Mouse (Mus musculus) kidney, postnatal 25 days (tissue): Measurements from ENCODE around the gene Cep164.
"Not testable (repeated sequence)": the region's sequence is repeated elsewhere in the genome, so short reads cannot be mapped to it uniquely, and the experiment has no call there.

Experiments used
- DNase-seq, 2 experiments: peaks; one replicate each; pipeline ENCODE4 v3.0.0; 2021; ENCODE audit warnings: mixed read lengths in 2 of 2

The Cep164 gene

DNA sequence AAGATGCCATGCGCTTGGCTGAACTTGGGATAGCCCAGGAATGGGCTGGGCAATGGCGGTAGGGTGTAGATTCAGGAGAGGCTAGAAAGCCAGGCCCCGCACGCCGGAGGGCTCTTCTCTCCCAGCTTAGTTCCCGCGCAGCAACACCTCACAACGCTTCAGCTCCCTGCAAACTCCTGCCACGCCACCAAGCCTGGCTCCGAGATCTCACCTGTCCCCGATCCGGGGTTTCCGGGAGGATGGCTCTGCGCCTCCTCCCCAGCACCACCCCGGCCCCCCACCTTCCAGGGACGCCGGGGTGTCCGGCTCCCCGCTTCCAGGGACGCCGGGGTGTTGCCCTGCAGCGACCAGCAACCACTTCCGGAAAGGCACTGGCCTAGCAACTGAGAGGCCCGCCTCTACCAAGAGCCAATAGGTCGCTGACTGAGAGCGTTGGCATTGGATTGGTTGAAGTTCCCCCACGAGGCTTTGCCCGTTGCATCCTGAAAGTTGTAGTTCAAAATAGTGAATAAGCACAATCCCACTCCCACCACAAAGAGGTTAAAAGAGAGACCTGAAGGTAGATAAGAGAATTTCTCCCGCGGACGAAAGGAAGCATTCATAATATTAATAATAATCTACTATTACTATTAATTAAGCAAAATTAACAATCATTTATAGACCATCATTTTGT is at the start of gene Cep164:
Gene Cep164 (minus strand): TSS at position 401 of the 673 bp plus-strand sequence.
- peak; percentile 90 to 96 for DNase-seq

DNA sequence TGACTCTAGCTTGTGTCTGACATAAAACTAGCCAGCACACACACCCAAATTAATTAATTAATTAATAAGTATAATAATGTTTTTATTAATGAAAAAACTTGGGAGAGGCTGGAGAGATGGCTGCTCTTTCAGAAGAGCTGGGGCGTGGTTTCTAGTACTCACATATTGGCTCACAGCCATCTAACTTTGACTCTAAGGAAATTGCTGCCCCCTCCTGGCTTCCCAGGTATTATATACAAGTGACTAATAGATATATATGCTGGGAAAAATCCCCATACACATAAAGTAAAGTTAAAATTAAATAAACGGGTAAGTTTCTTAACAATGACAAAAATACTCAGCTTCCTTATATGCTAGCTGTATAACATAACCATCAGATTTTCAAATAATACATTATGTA is 49.4 kb upstream of the Cep164 start:
- DNase-seq: peak in 1 of 2 experiments; percentile 76

DNA sequence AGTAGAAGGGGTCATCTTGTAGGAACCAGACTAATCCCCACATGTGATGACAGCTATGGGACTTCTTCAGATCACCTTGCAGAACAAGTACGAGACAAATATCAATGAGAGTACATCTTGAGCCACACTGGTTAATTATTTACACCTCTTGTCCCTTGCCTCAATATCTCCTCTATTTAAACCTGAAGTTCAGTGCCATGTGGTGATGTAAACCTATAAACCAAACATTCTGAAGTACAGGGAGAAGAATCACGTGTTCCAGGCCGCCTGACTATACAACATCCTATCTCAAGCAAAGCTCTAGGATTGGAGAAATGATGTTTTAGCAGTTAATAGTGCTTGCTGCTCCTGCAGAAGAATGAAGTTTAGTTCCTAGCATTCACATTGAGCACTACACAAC is 41.8 kb upstream of the Cep164 start:
- no peak for DNase-seq

DNA sequence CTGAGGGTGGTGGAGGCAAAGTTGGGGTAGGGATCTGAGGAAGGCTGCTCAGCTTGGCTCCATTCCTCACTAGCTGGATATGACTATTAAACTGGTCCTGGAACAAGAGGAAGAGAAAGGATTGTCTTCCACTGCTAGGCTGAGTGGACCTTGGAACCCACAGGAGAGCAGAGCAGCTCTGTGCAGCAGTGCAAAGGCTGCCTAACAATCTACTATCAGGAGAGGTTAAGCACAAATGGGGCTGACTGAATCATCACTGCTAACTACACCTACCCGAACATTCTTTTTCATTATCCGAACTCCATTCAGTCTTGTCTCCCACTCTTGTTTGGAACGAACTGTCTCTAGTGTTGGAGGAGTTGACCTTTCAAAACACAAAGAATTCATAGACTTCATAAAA is 40.7 kb upstream of the Cep164 start:
- no peak for DNase-seq

DNA sequence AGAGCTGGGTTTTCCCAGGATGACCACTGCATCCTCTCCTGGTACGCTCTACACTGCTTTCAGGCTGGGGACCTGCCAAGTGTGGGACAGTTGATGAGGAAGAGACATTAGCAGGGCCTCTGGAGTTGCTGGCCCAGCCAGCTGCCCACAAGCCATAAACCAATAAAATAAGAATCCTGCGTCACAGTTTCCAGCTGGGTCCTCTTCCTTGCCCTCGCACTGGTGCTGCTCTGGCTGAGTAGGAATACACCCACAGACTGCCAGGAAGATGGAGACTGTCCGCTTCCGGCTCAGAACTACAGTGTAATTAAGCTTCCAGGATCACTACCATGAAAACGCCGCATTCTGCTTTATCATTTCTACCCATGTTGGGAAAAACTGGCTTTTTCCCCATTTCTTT is 33.3 kb upstream of the Cep164 start:
- DNase-seq: no peak

DNA sequence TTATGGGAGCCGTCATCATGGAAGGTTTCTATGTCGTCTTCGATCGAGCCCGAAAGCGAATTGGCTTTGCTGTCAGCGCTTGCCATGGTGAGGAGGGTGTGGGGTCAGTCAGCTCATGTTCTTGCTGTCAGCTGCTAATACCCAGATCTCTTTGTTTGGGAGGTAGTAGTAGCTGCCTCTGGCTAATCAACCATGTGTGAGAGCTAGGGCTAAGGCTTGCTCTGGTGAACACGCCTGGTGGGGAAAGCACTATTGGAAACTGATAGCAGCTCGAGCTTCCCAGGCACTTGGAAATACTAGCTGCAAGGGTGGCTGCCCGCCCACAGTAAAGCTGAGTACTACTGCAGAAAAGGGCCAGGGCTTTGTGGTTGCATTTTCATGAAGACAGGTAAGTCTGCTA is 30.9 kb upstream of the Cep164 start:
- no peak for DNase-seq

DNA sequence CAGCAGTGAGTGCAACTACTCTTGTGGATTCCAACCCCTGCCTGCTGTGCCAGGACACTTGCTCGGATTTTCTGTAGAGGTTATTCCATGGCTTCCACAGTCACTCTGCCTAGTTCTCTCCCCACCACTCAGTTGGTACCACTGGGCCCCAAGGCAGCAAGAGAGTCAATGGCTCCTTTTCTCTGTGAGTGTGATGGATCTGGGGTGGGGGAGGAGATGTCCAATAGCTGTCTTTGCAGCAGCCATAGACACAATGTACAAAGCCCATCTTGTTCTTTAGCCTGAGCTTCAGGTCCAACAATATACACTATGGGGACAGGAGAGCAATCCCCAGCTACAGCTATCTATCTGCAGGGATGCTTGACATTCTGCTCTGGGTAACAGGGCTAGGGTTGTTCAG is 25.6 kb upstream of the Cep164 start:
- no peak for DNase-seq

DNA sequence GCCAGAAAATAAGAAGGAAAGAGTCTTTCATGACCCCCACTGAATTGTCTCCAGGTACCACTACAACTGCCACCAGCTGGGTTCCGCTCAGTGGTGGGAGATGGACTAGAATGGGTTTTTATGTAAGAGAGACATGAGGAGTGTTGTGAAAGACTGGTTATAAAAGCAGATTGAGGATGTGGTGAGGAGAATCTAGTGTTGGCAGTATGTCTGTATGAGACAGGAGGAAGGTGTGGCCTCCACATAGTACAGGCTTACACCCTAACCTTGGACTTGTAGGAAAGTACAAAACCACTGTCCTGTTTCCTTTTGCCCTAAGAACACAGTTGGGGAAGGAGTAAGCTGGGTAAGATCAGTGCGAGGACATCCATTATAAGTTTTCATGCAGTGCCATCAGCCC is 25.2 kb upstream of the Cep164 start:
- DNase-seq: no peak

DNA sequence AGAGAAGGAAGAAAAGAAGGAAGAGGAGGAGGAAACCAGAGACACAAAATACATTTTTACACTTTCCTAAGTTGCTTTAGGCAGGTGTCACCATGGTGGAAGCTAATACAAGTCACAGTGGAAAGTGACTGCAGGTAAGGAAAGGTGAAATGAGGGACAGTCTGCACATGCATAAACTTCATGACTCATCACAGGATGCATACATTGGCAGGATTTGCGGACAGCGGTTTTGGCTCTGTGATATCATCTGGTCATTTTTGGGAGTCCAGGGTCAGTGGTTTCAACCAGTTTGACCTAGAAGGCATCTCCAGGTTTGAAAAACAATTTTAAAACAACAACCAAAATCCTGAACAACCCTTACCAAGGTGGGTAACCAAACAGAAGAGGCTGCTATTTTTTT is 23.3 kb upstream of the Cep164 start:
- DNase-seq: no peak

DNA sequence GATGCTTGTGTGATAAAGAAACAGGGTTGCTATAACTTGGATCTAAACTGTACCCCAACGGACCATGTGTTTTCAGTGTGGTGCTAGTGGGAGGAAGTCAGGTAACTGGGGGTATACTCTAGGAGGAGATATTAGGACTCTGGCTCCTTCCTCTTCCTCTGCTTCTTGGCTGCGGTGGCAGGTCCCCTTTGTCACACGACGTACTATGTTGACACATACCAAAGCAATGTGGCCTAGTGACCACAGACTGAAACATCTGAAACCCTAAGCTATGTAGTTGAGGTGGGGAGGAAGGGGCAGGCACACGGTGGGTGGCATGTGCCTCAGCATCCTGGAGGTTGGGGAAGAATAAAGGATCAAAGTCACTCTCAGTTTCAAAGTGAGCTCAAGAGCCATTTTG is 22.8 kb upstream of the Cep164 start:
- no peak for DNase-seq

DNA sequence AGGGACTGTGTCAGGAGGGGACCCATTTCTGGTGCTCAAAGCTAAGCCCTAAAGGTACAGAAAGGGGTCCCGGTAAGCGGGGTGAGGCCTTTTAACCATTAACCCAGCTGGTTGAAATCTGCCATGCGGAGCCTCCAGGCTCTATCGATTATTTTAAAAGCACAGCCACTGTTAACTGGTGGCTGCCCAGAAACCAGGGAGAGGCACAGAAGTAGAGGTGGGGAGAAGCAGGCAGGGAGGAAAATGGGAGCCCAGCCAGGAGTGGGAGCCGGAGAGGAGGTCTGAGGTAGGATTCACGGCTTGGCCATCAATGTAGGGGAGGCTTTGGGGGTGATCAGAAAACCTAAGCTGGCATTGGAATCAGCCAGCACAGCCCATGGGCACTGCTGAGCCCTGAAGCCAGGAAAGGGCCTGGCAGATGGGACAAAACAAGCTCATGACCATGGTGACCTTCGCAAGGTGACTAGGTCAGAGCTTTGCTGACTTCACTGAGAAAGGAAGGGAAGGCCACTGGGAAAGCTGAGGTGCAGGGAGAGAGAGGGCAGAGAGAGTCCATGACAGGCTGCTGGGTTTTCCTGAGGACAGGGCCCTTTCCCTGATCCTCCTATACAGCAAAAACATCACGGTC is 22.2 kb upstream of the Cep164 start:
- no peak for DNase-seq

DNA sequence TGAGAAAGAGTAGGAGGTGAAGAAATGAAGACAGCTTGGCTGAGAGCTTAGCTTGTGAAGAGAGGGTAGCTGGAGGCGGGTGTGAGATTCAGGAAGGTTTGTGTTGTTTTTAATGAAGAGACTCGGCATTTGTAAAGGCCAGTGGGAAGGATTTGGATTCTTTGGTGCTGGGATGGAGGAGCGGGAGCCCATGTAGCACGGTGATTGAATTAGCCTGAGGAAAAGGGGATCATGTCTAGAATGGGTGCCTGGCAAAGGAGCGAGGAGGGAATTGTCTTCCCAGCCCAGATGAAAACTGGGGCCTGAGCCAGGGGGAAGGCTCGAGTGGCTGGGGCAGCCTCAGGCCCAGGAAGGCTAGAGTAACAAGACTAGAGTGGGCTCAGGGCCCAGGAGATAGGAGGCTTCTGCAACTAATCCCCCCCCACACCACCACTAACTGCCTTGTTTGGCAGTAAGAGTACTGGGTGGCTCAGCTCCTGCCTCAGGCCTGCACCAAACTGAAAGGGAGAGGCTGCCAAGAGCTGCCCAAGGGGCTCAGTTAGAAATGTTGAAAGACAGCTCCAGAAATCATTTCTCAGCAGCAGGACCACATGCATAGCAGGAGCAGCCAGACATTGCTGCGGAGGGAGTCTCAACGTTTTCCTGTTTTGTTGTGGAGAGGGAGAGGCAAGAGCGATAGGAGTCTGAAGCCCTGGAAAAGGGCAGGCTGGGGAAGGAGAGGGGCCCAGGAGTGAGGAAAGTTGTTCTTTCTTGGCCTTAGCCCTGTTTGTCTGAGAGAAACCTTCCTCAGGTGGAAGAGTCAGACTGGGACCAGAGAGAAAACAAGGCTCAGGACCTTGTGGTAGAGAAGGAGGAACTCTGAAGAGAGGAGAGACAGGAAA is 21.3 kb upstream of the Cep164 start:
- DNase-seq: peak in 1 of 2 experiments; percentile 41

DNA sequence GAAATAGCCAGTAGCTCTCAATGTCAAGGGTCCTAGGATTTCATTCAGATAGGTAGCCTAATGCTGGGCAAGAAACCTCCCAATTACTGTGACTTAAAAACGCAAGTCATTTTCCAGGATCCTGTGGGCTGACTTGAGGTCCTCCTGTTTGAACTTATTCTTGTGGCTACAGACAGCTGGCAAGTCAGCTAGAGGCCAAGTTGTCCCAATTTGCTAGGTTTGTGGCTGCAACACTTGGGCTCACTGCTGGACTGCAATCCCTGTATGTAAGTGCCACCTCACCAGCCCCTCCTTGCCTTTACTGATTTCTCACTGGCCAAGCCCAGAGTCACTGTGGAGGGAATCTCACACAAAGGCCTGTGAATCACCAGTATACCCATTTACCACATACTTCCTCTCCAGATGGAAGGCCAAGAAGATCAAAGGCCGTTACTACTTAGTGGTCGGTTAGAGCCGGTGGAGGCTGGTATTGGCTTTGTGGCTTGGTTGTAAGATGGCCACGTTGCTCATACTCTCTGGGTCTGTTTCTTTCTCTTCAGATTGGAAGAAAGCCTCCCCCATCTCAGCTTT is 18.5 kb upstream of the Cep164 start:
- no peak for DNase-seq

DNA sequence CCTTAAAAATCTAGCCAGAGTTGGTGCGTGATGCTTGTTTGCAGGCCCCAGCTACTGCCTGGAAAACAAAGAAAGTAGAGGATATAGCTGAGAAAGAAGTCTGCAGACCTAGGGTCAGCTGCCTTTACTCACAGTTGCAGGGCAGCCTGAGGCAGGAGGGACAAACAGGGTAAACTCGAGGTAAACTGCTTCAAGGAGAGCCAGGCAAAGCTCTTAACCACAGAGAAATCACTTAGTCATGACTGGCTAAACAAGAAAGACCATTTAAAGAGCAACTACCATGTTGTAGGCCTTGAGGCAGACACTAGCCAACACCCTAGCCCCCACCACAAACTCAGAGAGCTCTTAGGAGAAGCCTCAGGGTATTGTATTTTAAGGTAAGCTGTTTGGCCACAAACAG is 17.7 kb upstream of the Cep164 start:
- not testable (repeated sequence) for DNase-seq

DNA sequence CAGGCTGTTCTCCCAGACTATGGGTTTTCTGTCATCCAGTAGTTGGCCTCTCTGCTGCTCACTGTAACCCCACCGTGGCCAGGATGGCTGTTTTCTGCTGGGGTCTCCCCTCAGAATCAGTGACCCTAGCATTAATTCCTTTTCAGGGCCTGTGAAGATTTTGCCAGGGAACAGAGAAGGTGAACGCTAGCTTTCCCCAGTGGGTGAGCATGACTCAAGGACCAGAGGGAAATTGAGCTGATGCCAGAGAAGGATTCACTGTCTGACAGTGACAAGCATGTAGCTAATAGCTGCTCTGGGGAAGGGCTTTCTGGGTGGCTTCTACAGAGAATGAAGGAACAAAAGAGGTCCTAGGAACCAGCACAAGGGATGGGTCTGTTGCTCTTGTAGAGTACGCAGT is 17.1 kb upstream of the Cep164 start:
- no peak for DNase-seq

DNA sequence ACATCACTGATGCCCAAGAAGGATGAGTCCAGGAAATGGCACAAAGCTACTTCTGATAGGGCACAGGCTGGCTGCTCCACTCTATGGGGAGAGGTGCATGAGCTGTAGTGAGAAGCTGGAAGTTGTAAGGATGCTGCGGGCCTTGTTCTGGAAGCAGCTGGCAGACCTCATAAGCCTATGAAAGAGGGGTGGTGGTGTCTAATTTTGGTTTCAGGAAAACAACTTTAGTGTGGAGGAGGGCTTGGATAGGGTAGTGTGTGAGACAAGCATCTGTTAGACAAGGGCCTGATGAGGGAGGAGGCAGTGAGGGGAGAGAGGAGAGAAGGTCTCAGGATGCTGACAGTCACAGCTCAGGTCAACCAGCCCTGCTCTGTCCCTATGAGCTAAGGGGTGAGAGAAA is 15.3 kb upstream of the Cep164 start:
- DNase-seq: no peak

DNA sequence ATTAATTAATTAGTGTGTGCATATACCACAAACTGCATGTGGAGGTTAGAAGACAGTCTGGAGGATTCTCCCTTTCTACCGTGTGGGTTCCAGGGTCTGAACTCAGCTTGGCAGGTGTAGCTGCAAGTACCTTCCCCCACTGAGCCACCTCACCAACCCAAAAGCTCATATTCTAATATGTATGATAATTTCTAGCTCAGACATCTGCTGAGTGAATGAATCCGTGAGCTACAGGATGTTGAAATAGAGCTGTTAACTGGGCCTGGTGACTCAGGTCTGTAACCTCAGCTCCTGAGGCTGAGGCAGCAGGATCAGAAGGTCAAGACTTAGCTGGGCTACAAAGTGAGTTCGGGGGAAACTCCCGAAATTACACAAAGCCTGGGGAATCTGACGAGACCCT is 14.5 kb upstream of the Cep164 start:
- DNase-seq: no peak

DNA sequence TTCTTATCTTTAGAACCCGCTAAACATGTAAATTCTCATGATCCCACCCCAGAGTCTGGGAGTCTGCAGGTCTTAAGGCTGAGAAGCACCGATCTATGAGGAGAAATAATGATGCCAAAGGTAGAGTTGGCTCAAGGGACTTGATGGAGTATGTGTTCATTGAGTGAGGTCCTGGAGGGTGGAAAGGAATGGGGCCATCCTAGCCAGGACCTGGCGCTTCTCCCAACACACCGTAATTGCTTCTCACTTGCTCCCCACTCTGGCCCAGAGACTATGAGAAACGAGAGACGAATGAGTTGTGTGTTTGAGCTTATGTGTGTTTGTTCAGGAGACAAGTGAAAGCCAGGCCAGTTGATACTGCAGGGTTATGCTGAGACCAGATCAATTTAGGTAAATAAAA is 13.0 kb upstream of the Cep164 start:
- no peak for DNase-seq

DNA sequence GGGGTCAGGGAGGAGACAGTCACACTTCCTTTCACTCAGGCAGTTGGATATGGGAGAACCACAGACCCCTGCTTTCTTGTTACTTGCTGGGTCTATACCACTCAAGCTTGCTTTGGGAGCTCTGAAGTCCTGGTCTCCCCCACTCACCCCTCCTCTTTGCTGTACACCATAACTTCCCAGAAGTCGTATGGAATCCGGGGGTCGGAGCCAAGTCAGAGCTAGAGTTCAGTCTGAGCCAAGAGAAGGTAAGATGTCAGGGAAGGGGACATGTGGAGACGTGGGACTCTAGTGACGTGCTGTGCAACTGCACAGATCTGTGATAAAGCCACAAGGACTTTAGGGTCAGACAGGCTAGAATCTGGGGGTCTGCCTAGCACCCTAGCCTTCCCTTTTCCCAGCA is 11.8 kb upstream of the Cep164 start:
- no peak for DNase-seq

DNA sequence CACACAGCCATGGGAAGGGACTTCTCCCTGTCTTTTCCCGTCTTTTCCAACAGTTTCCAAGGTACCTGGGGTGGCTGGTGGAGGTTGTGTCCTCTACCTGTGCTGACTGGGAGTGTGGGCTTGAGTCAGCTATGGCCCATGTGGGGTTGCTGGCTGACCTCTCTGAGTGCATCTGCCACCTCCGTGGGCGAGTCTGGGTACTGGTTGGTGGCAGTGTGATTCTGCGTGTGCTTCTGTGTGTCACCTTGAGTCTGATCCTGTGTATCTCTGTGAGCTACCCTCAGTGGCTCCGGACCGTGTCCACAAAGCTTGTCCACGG is 11.4 kb upstream of the Cep164 start:
- DNase-seq: no peak

DNA sequence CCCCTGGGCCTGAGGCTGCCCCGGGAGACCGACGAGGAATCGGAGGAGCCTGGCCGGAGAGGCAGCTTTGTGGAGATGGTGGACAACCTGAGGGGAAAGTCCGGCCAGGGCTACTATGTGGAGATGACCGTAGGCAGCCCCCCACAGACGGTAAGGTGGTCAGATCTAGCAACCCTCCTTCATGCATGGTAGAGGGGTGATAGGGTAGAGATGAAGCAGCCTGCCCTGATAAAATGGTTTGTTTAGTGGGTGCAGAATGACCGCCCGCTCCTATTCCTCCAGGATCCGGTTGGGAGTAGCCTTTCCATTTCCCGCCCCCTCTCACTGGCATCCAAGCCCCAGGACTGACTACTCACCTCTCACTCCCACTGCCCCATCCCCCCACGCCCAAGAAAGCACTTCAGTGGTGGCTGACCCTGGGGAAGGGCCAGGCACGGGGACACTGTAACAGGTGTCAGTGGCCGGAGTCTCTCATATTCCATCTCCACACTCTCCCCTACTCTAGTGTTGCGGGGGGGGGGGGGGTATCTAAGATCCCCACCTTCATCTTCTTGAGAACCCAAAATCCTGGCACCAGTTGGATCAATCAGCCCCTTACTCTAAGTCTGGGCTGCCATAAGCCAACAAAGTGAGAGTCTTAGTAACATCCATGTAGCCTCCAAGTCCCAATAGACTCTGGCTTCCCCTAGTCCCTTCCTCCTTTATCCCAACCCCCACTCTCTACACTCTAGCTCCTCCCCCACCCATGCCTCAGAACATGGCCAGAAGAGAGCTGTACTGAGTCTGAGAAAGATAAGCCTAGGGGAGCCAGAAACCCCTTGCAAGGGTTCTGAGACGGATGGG is 10.9 kb upstream of the Cep164 start:
- peak; percentile 20 to 70 for DNase-seq

DNA sequence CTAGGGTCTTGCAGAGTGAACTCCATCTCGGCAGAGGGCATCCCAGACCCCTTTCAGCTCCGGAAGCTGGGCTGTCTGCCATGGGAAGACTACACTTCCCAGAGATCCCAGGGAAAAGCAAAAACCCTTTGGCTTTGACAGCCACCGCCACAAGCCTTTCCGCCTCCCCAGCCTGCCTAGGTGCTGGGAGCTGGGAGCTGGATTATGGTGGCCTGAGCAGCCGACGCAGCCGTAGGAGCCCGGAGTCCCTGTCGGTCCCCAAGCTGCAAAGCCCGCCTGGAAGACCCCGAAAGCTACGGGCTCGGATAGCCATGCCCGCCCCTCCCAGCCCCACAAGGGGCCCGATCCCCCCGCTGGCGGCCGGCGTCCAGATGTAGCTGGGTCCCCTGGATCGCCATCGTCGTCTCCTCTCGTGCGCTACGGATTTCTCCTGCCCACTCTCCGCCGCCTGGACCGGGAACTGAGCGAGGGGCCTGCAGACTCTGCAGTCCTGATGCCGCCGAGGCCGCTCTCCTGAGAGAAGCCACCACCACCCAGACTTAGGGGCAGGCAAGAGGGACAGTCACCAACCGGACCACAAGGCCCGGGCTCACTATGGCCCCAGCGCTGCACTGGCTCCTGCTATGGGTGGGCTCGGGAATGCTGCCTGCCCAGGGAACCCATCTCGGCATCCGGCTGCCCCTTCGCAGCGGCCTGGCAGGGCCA is 10.1 kb upstream of the Cep164 start, which contains the start of gene Bace1:
Gene Bace1 (plus strand): TSS at position 147 of the 705 bp plus-strand sequence.
- peak; percentile 89 to 91 for DNase-seq
